Mouse (Mus musculus): Measurements from ENCODE around the gene Pdzrn4. TPM values are rescaled to one million over a fixed set of nuclear protein-coding genes. Genes with fewer than 3 reads are reported as not detected.

The Pdzrn4 gene
- total and polyA plus RNA-seq, 3 experiments: not detected

GRCm38 (mm10) chr15:92598380-92599295, 202.0 kb downstream of the Pdzrn4 start:
- H3K9ac ChIP-seq (ENCODE audit: control insufficient read depth, low read depth, low read length, poor library complexity, severe bottlenecking): no peak overlapping the region
- no peaks in the 10 kb centered on the region for H3K36me3 ChIP-seq (ENCODE audit: control insufficient read depth in 1 of 2, insufficient read depth in 2 of 2, low read length in 2 of 2)
- no peak overlapping the region for H3K27ac ChIP-seq (ENCODE audit: control insufficient read depth, low read depth, low read length)
- DNase-seq (ENCODE audit: low read depth, low spot score): no peak
- no peak for TF ChIP-seq CHD1 (IDR thresholded peaks at IDR 0.05; ENCODE audit: low read depth, low read length)
- no peak for TF ChIP-seq SMC3 (IDR thresholded peaks at IDR 0.05; ENCODE audit: low read depth, low read length)
- TF ChIP-seq MYB (IDR thresholded peaks at IDR 0.05; ENCODE audit: low read depth, low read length): no peak
- no peak for TF ChIP-seq TCF12 (IDR thresholded peaks at IDR 0.05; ENCODE audit: low read depth, low read length)
- TF ChIP-seq RCOR1 (IDR thresholded peaks at IDR 0.05; ENCODE audit: low read depth, low read length): no peak
- TF ChIP-seq CHD2 (IDR thresholded peaks at IDR 0.05; ENCODE audit: low read length): no peak
- no peak for TF ChIP-seq TBP (IDR thresholded peaks at IDR 0.05; ENCODE audit: low read depth, low read length)
- no peak for TF ChIP-seq ELF1 (IDR thresholded peaks at IDR 0.05; ENCODE audit: low read depth, low read length)
- TF ChIP-seq KAT2A (conservative IDR thresholded peaks at IDR 0.05; ENCODE audit: low read depth, low read length): no peak
- no peak for TF ChIP-seq MAX (IDR thresholded peaks at IDR 0.05; ENCODE audit: low read length)
- no peak for TF ChIP-seq GATA1 (IDR thresholded peaks at IDR 0.05; ENCODE audit: low read depth, low read length)
- no peak for TF ChIP-seq MAZ (IDR thresholded peaks at IDR 0.05; ENCODE audit: low read depth, low read length)
- TF ChIP-seq BHLHE40 (IDR thresholded peaks at IDR 0.05; ENCODE audit: borderline replicate concordance, low read depth, low read length): no peak
- no peak for TF ChIP-seq TAL1 (IDR thresholded peaks at IDR 0.05; ENCODE audit: low read length)
- H3K27me3 ChIP-seq (ENCODE audit: control insufficient read depth in 1 of 2, insufficient read depth in 2 of 2, low read length in 2 of 2): no peaks in the 10 kb centered on the region
- H3K4me1 ChIP-seq (ENCODE audit: control insufficient read depth in 1 of 2, insufficient read depth in 2 of 2, low read length in 2 of 2): no peaks in the 10 kb centered on the region
- no peaks in the 10 kb centered on the region for H3K9me3 ChIP-seq (replicated peaks; ENCODE audit: insufficient read depth, low read length)
- H3K4me3 ChIP-seq (ENCODE audit: control insufficient read depth in 1 of 2, insufficient read depth in 1 of 2, low read depth in 2 of 2, low read length in 2 of 2): no peak overlapping the region
- no peaks in the 10 kb centered on the region for H3K79me2 ChIP-seq (ENCODE audit: control insufficient read depth, insufficient read depth, low read length, poor library complexity)

GRCm38 (mm10) chr15:92599381-92599780, 202.7 kb downstream of the Pdzrn4 start:
- Histone ChIP-seq H3K79me2 (ENCODE audit: control insufficient read depth, insufficient read depth, low read length, poor library complexity) (no peaks in the 10 kb centered on the region), H3K36me3 (ENCODE audit: control insufficient read depth in 1 of 2, insufficient read depth in 2 of 2, low read length in 2 of 2) (no peaks in the 10 kb centered on the region), H3K4me3 (ENCODE audit: control insufficient read depth in 1 of 2, insufficient read depth in 1 of 2, low read depth in 2 of 2, low read length in 2 of 2) (no peak overlapping the region), H3K27ac (ENCODE audit: control insufficient read depth, low read depth, low read length) (no peak overlapping the region), H3K4me1 (ENCODE audit: control insufficient read depth in 1 of 2, insufficient read depth in 2 of 2, low read length in 2 of 2) (no peaks in the 10 kb centered on the region), H3K9me3 (replicated peaks; ENCODE audit: insufficient read depth, low read length) (no peaks in the 10 kb centered on the region), H3K27me3 (ENCODE audit: control insufficient read depth in 1 of 2, insufficient read depth in 2 of 2, low read length in 2 of 2) (no peaks in the 10 kb centered on the region), H3K9ac (ENCODE audit: control insufficient read depth, low read depth, low read length, poor library complexity, severe bottlenecking) (no peak overlapping the region)
- TF ChIP-seq JUND (IDR thresholded peaks at IDR 0.05; ENCODE audit: low read depth, low read length): no peak
- no peak for DNase-seq (ENCODE audit: low read depth, low spot score)

All from MEL (cell line).